Mouse (Mus musculus) heart, postnatal 0 days (tissue): ENCODE data around the gene Git1.

Experiments used
- CTCF ChIP-seq: IDR thresholded peaks from 2 replicates; pipeline ENCODE4 v1.5.1; 2016; ENCODE audit warnings: antibody characterized with exemption, control low read depth, low read depth
- EP300 ChIP-seq: IDR thresholded peaks from 2 replicates; pipeline ENCODE4 v1.6.1; 2016; ENCODE audit warnings: antibody characterized with exemption, low read depth

DNA sequence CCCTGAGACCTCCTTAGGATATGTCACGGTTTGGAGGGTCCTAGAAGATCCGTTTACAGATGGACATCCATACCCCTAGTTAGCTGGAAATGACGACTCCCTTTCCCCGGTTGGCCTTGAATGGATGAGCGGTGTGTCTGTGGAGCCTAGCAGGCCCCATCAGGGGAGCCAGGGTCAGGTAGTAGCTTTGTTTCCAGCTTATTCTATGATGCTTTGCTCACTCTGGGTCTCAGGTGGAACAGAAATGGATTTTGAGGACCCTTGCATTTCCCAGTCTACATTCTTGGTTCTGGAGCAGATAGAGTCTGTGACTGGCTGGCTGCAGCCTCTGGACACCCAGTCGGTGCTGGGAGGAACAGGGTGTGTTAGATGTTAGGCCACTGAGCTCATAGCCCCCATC, 1.4 kb downstream of the Git1 start:
- TF ChIP-seq CTCF (no peak), EP300 (no peak)
